Mouse (Mus musculus) brain, adult 2 months (tissue): Measurements from ENCODE around the gene Snd1.

Experiments
- DNase-seq: peaks from one replicate; pipeline ENCODE4 v3.0.0; 2011; ENCODE audit warnings: low read depth, low spot score

Snd1 gene

DNA sequence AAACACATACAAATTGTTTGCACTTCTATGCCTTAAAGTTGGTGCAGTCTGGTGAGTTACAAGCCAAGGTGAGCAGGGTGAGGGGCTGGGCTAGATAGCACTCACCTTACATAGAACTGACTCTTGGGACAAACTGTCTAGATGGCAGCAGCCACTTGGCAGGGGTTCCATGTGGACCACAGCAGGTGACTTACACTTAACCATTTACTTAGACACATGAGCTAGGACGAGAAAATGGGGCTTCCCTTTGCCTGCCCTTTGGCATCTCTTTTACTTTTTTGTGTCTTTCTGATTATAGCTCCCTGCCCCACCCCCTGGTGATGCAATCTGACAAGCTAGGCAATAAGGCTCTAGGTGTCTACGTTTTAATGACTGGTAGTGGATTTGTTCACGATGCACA lies 274.3 kb downstream of the Snd1 start:
- no peak for DNase-seq

DNA sequence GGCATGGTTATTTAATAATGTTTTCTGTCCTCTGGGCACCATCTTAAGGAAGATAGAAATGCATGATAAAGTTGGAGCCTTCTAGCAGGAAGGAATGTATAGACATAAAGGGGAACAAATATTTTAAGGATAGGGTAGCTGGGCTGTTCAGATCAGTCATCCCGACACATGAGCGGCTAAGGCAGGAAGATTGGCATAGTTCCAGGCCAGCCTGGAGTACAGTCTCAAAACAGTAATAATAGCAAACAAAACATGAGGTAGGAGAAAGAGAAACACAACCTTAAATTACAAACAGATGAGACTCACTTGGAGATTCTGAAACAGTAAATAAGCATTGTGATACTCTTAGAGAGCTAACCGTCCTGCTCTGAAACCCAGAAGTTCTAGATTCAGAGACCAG lies 276.2 kb downstream of the Snd1 start:
- no peak for DNase-seq

DNA sequence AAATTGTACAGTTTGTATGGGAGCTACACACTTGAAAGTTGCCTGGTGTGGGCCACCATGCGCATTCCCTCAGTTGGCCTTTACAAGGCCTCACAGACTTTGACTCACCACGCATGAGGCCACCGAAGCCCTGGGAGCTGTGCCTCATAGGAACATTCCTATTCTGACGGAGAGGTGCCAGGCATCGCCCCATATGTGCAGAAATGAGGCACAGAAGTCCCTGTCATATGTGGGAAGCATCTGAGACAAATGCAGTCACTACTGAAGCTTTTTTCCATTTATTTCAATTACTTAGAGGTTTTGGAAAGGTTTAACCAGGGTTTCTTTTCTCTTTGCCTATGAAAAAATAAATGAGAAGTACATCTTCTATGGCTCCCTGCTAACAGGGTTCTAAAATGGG lies 278.3 kb downstream of the Snd1 start:
- DNase-seq, result peak; percentile 83

DNA sequence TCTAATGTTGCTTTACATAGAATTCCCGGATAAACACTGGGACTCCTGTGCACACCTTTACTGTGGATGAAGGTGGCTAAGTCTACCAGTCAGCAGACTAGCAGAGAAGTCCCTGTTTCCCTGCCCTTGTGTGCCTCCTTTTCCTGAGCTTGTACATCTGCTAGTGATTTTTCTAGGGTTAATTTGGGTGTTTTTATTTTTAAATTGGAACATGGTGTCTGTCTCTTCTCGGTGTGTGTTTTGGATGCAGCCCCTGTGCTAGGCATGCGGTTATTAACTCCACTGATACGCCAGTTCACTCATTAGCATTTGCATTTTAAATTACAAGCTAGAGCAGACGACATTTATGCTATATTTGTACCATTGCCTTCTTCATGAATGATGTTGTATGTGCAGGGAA lies 278.7 kb downstream of the Snd1 start:
- DNase-seq, result peak; percentile 76

DNA sequence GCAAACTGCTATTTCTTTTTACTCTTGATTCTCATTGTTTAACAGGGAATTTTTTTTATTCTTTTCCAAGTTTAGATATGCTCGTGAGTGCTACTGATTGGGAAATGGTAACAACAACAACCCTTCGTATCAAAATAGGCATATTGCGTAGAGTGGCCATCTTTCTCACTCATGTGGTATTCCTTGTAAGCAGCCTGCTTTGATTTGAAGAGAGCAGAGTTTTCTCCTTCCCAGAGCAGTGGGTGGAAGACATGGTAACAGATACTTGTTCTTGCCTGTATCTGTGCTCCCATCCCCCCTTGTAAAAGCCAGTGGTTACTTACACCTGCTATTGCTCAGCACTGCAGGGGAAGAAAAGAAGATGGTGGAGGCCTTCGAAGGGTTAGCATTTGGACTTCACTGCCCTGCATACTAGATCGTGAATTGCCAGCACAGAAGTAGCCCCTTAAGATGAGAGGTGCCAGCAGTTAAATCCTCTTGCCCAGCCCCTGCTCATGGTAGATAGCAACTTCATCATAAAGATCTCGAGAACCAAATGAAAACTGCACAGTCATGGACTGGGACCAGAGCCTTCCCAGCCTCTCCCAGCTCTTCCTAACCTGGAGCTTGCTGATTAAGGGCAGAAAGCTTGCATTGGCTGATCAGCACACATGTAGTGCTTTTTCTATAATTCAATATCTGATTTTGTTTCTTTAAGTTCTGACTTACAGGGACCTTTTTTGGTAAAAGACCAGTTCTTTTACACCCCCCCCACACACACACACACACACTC lies 279.4 kb downstream of the Snd1 start:
- peak; percentile 70 for DNase-seq

DNA sequence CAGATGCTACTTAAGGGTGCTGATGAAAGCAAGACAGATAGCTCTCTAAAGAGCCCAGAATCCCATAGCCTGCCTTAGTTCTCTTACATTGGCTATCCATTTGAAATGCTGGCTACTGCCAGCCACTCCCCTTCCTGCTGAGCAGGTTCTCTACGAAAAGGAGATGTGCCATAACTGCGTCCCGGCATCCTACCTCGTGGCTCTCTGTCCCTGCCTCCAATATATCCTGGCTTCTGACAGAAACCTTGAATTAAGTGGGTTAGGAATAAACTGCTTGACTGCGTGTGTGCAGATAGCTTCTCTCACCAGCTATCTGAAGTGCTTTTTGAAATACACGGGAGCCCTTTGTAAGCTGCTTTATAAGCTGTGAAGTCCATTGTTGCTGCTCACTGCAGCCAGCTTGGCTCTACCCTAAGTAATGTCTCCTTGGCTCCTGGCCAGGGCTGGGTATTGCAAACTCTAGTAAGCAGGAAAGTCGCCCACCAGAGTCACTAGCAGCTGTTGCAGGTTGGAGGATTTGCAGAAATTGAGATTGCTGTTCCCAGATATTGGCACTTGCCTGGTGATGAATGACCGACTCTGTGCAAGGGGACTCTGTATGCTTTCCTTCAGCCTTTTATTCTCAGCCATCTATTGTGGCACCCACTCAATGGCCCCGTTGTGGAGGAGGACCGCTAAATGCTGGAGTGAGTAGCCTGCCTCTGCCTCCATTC lies 281.5 kb downstream of the Snd1 start:
- peak; percentile 88 for DNase-seq

DNA sequence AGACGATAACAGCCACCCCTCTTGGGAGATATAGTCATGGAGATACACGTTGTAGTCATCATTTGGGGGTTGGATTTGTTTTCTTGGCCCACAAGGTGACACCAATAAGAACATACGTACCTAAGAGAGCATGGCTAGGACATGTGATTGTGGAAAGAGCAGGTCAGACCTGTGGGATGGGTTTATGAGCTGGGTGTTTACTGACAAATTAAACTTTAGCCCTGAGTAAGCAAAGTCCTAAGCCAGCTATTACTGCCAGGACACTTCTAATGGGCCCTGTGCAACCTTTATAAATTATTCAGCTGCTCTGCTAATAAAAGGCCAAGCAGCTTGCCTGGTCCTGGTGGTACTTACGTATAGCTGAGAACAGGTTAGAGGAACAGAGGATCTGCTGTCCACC lies 283.4 kb downstream of the Snd1 start:
- DNase-seq, result no peak

DNA sequence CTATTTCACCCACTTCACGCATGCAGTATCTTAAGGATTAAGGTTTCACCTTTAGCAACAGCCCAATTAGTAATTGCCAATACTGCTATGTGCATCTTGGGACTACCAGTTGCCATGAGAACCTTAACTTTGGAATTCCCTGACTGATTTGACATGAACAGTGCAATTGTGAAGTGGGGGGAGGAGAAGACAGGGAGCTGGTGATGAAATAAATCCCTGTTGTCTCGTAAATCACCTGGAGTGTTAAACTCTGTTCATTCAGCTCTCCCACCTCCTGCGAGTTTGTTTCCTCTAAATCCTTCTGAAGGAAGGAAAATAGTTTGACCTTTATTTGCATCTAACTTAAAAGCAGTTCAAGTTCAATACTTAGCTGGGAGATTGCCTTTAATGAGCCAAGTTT lies 286.8 kb downstream of the Snd1 start:
- no peak for DNase-seq

DNA sequence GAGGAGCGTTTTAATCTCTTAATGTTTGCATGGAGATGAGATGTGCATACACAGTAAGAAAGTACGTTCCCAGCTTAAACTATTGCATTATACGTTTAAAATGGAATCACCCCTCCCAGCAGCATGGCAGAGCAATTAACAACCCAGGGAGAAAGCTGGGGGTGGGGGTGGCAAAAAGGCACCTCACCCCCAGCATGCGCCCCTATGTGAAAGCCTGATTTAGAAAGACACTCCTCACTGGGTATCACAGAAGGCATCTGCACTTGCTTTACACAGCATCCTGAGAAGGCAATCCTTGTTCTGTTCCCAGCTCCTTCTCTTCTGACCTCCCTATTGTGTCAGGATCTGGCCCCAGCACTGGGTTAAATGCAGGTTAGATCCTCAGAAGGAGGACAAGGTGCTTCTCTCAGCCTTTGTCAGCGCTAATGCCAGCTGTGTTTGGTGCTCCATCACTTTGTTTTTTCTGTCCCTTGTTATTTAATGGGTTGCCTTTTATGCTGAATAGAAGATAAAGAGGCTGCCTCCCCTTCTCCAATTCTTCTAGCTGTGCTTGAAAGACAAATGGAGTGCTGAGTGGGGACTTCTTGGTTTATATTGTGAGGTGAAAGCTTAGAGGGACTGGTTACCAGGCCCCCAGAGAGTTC lies 287.3 kb downstream of the Snd1 start:
- DNase-seq, result no peak

DNA sequence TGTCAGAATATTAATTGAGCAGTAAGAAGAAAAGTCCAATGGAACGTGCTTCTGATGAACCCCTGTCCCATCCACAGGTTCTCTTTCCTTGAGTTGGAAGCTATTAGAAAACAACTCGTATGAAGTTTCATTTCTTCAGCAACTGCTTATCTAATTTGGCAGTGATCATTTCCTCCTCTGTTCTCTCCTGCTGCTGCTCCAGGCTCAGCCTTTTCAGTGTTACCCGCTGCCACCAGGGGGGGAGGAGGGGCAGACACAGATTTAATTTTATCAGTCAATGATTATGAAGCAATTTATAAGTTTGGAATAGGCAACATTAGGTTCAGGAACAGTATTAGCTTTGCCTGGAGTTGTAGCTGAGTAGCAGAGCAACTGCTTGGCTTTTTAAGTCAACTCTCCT lies 291.7 kb downstream of the Snd1 start:
- DNase-seq, result no peak

DNA sequence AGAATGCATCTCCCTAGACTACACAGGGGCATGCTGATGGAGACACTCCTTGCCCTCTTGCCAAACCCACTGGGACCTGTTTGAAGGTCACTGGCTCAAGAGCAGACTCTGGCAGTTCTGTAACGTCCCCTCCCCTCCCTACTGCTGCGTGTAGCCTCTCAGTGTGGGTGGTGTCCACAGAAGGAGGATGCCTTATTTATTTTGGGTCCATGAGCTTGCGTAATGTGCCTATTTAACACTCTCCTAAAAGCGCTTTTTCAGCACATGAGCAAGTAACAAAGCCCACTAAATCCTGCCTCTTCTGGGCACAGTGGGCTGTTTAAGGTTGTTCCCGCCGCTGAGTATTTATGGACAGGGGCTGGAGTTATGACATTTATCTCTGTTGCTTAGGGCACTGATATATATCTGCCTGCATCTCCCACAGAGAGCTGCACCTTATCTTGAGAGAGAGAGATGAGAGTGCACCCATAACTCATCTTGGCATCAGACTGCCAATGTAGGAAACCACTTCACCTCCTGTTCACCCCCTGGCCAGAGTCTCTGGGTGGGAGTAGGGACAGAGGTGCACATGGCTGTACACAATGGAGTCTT lies 293.0 kb downstream of the Snd1 start:
- DNase-seq, result peak; percentile 68

DNA sequence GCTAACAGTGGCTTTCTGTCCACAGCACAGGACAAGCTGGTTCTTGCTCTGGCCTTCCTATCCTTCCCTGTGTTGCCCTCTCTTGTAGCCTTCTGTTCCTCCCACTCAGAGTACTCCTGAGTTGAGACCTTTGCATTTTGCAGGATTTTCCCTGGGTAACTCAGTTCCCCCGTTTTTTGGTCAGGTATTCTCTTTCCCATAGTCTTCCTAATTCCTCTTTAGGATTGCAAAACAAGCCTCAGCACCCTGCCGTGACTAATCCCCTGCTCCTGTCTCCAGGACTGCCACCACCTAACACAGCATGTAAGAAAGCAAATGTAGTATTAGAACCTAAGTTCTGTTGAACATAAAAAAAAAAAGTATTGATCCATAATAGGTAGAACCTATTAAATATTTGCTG lies 296.4 kb downstream of the Snd1 start:
- no peak for DNase-seq

DNA sequence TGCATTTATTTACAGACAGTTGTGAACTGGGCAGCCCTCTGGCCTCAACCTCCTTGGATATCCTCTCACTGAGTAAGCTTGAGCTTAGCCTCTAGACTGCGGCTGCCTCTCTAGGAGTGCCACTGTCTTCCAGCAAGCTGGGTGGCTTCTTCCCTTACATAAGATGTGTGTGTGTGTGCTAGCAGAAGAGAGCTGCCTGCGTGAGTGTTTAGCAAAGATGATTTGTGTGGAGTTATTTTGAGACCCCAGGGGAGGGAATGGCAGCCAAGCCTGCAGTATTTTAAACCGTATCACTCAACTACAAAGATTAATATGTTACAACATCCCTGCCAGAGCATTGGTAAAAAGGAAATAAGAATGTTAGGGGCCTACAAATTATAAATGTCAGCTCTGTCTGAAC lies 306.8 kb downstream of the Snd1 start:
- peak; percentile 88 for DNase-seq

DNA sequence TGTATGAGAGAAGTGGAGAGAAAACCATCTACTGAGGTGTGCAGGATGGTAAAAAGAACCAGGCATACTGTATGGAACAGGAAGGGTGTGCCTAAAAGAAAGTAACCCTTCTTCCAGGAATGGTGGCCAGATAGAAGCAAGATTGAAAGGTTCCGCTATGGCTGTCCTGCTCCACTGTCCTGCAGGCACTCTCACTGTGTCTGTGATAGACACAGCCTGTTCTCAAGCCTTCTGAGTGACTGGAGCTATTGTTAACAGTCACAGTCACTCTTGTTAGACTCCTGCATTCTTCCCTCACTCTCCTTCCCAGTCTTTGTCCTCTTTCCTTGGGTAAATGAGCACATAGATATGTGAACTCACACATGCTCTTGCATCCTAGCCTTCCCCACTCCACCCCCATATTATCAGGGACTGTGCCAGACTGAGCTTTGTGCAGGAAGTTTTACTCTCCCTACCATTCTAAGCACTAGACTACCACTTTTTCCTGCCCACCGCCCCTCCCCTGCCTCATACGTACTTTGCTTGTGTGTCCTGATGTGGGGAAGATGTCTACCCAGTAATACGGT lies 308.2 kb downstream of the Snd1 start:
- DNase-seq, result peak; percentile 53

DNA sequence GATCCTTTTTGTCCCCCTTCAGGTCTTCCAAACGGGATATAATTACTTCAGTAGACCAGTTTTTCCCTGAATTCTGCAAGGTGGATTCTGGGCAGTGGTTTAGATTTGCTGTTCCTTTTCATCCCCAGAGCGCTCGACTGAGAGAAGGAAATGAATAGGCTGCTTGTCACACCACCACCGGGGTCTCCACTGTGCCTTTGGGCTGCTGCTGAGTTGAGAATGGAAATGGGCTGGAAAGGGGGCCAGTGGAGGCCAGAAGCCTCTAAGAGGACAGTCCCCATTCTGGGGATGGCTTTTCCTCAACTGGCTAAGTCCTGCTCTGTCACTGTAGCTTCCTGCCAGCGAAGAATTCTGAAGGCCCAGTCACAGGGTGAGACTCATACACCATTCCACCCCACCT lies 309.0 kb downstream of the Snd1 start:
- DNase-seq, result no peak

DNA sequence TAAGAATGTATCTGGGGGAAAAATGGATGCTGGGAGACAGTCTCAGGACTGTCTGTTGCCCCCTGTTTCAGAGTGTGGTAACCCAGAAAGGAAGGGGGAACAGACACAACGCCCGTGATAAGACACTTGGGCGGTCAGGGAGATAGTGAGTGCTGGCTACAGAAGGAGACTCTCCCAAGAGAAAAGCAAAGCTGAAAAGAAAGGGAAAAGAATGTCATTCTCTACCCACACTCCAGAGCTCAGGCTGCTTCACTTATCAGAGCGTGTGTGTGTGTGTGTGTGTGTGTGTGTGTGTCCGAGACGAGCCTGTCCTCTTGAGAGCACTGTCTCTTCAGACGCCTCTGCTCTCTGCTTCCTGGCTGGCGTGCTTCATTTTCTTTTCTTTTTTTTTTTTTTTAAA lies 310.8 kb downstream of the Snd1 start:
- no peak for DNase-seq

DNA sequence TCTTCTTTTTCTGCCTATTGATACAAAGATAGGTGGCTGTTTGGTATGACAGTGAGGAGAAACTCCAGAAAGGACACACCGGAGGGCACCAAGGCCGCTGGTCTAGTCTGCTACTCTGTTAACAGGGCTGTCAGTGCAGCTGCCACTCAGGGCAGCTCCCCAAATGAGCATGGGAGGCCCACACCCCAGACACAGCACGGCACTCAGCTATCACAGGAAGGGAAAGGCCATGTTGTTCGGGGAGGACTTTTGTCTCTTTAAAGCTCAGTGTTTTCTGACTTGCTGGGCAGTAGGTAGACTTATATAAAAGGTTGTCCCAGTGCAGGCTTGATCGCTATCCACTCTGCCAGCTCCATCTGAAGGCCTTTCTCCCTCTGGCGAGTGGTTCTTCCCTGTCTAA lies 312.2 kb downstream of the Snd1 start:
- DNase-seq, result no peak

DNA sequence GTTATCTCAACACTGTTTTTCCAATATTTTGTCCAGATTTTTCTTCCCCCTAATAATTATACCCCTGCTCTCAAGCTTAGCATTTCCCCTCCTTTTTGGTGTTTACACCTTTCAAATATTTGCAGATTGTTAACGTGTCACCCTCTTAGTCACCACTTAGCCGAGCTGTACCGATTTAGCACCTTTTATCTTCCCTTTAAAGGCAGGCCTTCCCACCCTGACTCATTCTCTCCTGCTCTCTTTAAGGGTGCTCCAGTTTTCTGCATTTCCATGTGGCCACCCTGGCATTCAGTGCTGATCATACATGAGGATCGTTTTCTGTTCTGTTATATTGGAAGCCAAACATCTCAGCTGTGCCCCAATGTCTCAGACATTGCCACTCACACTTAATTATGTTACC lies 314.7 kb downstream of the Snd1 start:
- DNase-seq, result peak; percentile 82

DNA sequence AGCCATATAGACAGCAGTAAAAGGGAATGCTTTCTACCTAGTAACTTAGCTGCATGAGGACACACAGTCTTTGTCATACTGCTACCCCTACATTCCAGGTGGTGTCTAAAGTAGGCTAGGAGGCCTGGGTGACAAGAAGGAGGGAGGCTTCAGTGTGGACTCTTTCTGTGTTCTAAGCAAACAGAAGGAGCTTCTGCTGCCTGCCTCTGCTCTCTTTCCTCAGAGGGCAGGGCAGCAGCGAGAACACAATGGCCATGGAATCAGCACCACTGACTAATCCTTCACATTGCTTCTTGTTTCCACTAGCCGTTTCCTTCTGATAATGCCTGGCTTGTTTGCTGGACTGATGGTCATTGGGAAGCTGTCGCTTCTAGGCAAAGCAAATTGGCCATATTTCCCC lies 316.2 kb downstream of the Snd1 start:
- no peak for DNase-seq

DNA sequence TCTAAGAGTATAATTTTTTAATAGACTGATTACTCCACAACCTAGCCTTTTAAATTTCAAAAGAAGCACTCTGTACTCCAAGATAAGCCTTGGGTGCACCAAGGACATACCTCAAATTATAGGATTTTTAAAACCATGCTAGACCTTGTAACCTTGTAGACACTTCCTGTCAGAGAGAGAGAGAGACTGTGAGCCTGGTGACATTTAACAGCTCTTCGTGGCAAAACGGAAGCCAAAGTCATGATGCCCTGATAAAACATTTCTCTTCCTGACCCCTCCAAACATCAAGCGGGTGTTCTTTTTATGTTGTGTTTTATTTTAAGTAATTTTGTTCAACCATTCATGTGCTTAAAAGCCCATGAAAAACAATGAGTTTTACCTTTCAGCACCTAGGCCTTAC lies 316.9 kb downstream of the Snd1 start:
- DNase-seq, result no peak

DNA sequence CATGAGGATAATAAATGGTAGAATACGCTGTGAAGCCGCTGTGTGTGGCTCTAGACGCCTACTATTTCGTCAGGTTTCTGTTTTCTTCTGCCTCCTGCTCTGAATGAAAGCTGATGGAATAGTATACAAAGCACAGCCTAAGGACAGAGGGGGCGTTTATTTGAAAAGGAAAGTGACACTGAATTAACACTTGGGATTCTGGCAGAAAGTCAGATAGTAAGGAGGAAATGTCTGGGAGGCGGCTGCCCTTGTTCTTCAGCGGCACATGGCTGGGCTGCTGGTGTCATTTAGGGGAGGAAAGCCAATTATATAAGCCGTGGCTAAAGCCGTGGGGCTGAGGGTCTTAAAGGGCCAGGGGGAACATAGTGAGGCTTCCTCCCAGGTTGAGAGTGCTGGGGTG lies 320.4 kb downstream of the Snd1 start:
- DNase-seq, result no peak

DNA sequence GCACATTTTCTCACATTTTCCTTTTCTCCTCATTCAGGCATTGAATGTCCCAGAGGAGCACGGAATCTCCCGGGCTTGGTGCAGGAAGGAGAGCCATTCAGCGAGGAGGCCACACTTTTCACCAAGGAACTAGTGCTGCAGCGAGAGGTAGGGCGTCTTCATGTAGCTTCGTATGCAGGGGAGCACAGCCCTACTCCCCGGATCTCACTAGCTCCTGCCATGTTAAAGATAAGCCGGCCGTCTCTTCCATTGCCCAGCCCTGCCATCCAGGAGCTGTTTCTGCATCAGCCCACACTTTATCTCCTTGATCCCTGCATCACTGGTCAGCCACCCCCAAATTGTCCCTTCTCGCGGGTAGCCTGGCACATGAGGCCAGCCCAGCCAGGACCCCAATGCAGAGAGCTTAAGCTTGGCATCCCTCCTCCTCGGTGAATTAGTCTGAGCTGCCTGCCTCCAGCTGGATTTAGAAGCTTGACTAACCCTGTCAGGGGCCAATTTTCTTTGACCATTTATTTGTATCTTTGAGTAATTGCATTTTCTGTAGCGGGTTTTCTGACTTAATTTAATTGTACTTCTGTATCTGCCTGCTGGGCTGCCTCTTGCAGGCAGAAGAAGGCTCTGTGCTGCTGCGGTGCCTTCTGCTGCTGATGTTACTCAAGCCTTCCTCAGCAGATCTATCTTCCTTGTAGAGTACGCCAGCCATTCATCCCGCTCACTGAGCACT lies 321.0 kb downstream of the Snd1 start:
- no peak for DNase-seq
